Mouse (Mus musculus) yolk sac, embryonic 10.5 days (tissue): ENCODE results near the gene Lcp1.

Experiments
- DNase-seq: peaks from one replicate; pipeline ENCODE4 v3.0.0-alpha.2; 2017; ENCODE audit warnings: low spot score

Lcp1 gene

GRCm38 (mm10) chr14:75206307-75206706 is 75.4 kb downstream of the Lcp1 start:
- DNase-seq: no peak

GRCm38 (mm10) chr14:75208572-75209151 is 77.8 kb downstream of the Lcp1 start:
- no peak for DNase-seq

GRCm38 (mm10) chr14:75213752-75214151 is 82.9 kb downstream of the Lcp1 start:
- DNase-seq: no peak

- no peak for DNase-seq
Measured at GRCm38 (mm10) chr14:75218843-75219242, 87.9 kb downstream of the Lcp1 start.

- peak; percentile 43 for DNase-seq
Measured at GRCm38 (mm10) chr14:75219250-75219913, 88.5 kb downstream of the Lcp1 start.

- no peak for DNase-seq
Measured at GRCm38 (mm10) chr14:75222386-75222785, 91.5 kb downstream of the Lcp1 start.

GRCm38 (mm10) chr14:75227453-75228084 is 96.7 kb downstream of the Lcp1 start:
- DNase-seq: no peak

GRCm38 (mm10) chr14:75229834-75230233 is 98.9 kb downstream of the Lcp1 start:
- peak; percentile 26 for DNase-seq

GRCm38 (mm10) chr14:75233070-75233469 is 102.2 kb downstream of the Lcp1 start:
- DNase-seq: no peak

GRCm38 (mm10) chr14:75235552-75235951 is 104.7 kb downstream of the Lcp1 start:
- DNase-seq: no peak

- no peak for DNase-seq
Measured at GRCm38 (mm10) chr14:75235955-75236635, 105.2 kb downstream of the Lcp1 start.

GRCm38 (mm10) chr14:75236636-75237003 is 105.7 kb downstream of the Lcp1 start:
- no peak for DNase-seq

GRCm38 (mm10) chr14:75237096-75237495 is 106.2 kb downstream of the Lcp1 start:
- no peak for DNase-seq

GRCm38 (mm10) chr14:75238054-75238692 is 107.3 kb downstream of the Lcp1 start:
- DNase-seq: no peak

GRCm38 (mm10) chr14:75242087-75242486 is 111.2 kb downstream of the Lcp1 start, which contains the start of gene Cpb2:
Gene Cpb2, plus strand, starts transcription at chr14:75242287.
- DNase-seq: peak; percentile 50

GRCm38 (mm10) chr14:75246024-75247000 is 115.4 kb downstream of the Lcp1 start:
- DNase-seq: no peak

GRCm38 (mm10) chr14:75250432-75250831 is 119.5 kb downstream of the Lcp1 start:
- peak; percentile 50 for DNase-seq

- no peak for DNase-seq
Measured at GRCm38 (mm10) chr14:75256521-75256920, 125.6 kb downstream of the Lcp1 start.

GRCm38 (mm10) chr14:75269531-75269930 is 138.6 kb downstream of the Lcp1 start:
- DNase-seq: no peak

- no peak for DNase-seq
Measured at GRCm38 (mm10) chr14:75279716-75280115, 148.8 kb downstream of the Lcp1 start.

- DNase-seq: no peak
Measured at GRCm38 (mm10) chr14:75280406-75280805, 149.5 kb downstream of the Lcp1 start.
